Mouse (Mus musculus): Measurements from ENCODE around the gene Sec61b. TPM values are rescaled to one million over a fixed set of nuclear protein-coding genes. Genes with fewer than 3 reads are reported as not detected.

Sec61b gene
- total RNA-seq, 1 experiment from 2014 or later = 116 TPM

Other genes with a start within 250 kb of the Sec61b start
- gene Tgfbr1, start 121.4 kb upstream of the Sec61b start, total RNA-seq (2017) = 149 to 221 TPM (median 220 TPM) in 3 replicates
- gene Alg2, start 325 bp upstream of the Sec61b start, total RNA-seq (2017) = 5.8 to 17.7 TPM (median 6.6 TPM) in 3 replicates